Comparison of ENCODE assay signal across 12 mouse cellular contexts in genomic region chr4:140187404-140188145, GRCm38 (mm10). TPM values are rescaled to one million over a fixed set of nuclear protein-coding genes. Genes with fewer than 3 reads are reported as not detected.
A peak's percentile ranks its signal among the peaks of the same experiment; 100 is the strongest.
DNase-seq lines count a peak whose midpoint lies in the region; ATAC-seq and TF ChIP-seq lines count a peak whose summit lies in the region.
"Had no signal": no experiment of that assay in that cellular context is flagged by ENCODE, and none has a peak within 500 bp of the region (broad histone marks: within the 10 kb centered on the region; RNA-seq: fewer than 3 reads in every experiment).

No protein-coding gene starts in this region.

- no peaks in the 10 kb centered on the region for H3K9me3 ChIP-seq in embryonic facial prominence, embryonic 10.5 days
- no peaks in the 10 kb centered on the region for H3K9me3 ChIP-seq in hindbrain, embryonic 13.5 days
- H3K9me3 ChIP-seq in midbrain, embryonic 14.5 days (ENCODE audit: control insufficient read depth, low read length), result no peaks in the 10 kb centered on the region

- TF ChIP-seq POLR2A in cerebellum, adult 2 months (IDR thresholded peaks at IDR 0.05; ENCODE audit: borderline replicate concordance, insufficient read depth, low read length), result no peak

- no peak overlapping the region for H3K4me2 ChIP-seq in hindbrain, embryonic 13.5 days
- H3K4me2 ChIP-seq in midbrain, embryonic 14.5 days (ENCODE audit: low read length), result no peak overlapping the region

- no peaks in the 10 kb centered on the region for H3K27me3 ChIP-seq in cerebellum, adult 2 months (ENCODE audit: control insufficient read depth, insufficient read depth, low read length)
- H3K27me3 ChIP-seq in embryonic facial prominence, embryonic 10.5 days (replicated peaks; ENCODE audit: low read depth, poor library complexity, severe bottlenecking), result no peaks in the 10 kb centered on the region; the same call in 1 of the 2 replicates
- H3K27me3 ChIP-seq in hindbrain, embryonic 13.5 days, result no peaks in the 10 kb centered on the region
- H3K27me3 ChIP-seq in midbrain, embryonic 14.5 days (ENCODE audit: control insufficient read depth, insufficient read depth, low read length), result no peaks in the 10 kb centered on the region

- TF ChIP-seq CTCF in cerebellum, adult 2 months (IDR thresholded peaks at IDR 0.05; ENCODE audit: borderline replicate concordance, insufficient read depth, low read depth, low read length), result no peak

- H3K27ac ChIP-seq in cerebellum, adult 2 months (ENCODE audit: insufficient read depth, low read length), result peak overlapping the region; percentile 51
- H3K27ac ChIP-seq in embryonic facial prominence, embryonic 10.5 days (replicated peaks), result peak overlapping the region; percentile 61
- peak overlapping the region; percentile 80 for H3K27ac ChIP-seq in hindbrain, embryonic 13.5 days
- peak overlapping the region; percentile 63 for H3K27ac ChIP-seq in midbrain, embryonic 14.5 days (replicated peaks; ENCODE audit: low read depth, low read length)
- H3K27ac ChIP-seq: stomach, postnatal 0 days had no signal

- H3K4me1 ChIP-seq in cerebellum, adult 2 months (ENCODE audit: control insufficient read depth, insufficient read depth, low read length), result peaks cover 74% of the 10 kb centered on the region
- H3K4me1 ChIP-seq in embryonic facial prominence, embryonic 10.5 days, result peaks cover 14% of the 10 kb centered on the region; the same call in 1 of the 2 replicates
- H3K4me1 ChIP-seq in hindbrain, embryonic 13.5 days (replicated peaks), result peaks cover 46% of the 10 kb centered on the region
- H3K4me1 ChIP-seq in midbrain, embryonic 14.5 days (ENCODE audit: control insufficient read depth, insufficient read depth, low read length), result peaks cover 30% of the 10 kb centered on the region

- H3K9ac ChIP-seq in hindbrain, embryonic 13.5 days, result 0 out of 2 replicates have a peak overlapping the region, but pooled peaks have one; percentile 29
- H3K9ac ChIP-seq in midbrain, embryonic 14.5 days (replicated peaks; ENCODE audit: low read length), result peak overlapping the region; percentile 4; the same call in 1 of the 2 replicates

- ATAC-seq in hindbrain, embryonic 13.5 days (ENCODE audit: low FRiP score), result 0 out of 2 replicates have a peak, but pooled peaks have one; percentile 29
- ATAC-seq in midbrain, embryonic 14.5 days (ENCODE audit: low FRiP score, low TSS enrichment), result peak; percentile 53
- no peak for ATAC-seq in CD4-positive, CD25-positive, alpha-beta regulatory T cell, adult 4 months
- ATAC-seq: lung, postnatal 0 days had no signal

- H3K36me3 ChIP-seq in embryonic facial prominence, embryonic 10.5 days (replicated peaks), result no peaks in the 10 kb centered on the region
- H3K36me3 ChIP-seq in hindbrain, embryonic 13.5 days, result no peaks in the 10 kb centered on the region
- no peaks in the 10 kb centered on the region for H3K36me3 ChIP-seq in midbrain, embryonic 14.5 days (ENCODE audit: control insufficient read depth, insufficient read depth, low read length)

- DNase-seq in cerebellum, adult 2 months, result peak; percentile 57 to 62
- DNase-seq in embryonic facial prominence, embryonic 10.5 days (ENCODE audit: low spot score), result no peak
- DNase-seq in midbrain, embryonic 14.5 days, result peak; percentile 57
- DNase-seq in kidney, postnatal 36 days, result no peak
- DNase-seq in spleen, adult 18-20 months, result no peak
- DNase-seq: kidney, adult 9 months; right cerebral cortex, postnatal 25 days had no signal

- 30% methylated on average over 8 of the region's 8 CpGs for WGBS in cerebellum, adult 2 months
- 68% methylated on average over 8 of the region's 8 CpGs for WGBS in embryonic facial prominence, embryonic 10.5 days
- 46% methylated on average over 8 of the region's 8 CpGs for whole genome bisulfite sequencing in hindbrain, embryonic 13.5 days
- WGBS in midbrain, embryonic 14.5 days, result 46% methylated on average over 8 of the region's 8 CpGs

- H3K4me3 ChIP-seq in cerebellum, adult 2 months (replicated peaks; ENCODE audit: insufficient read depth, low read depth, low read length), result no peak overlapping the region
- H3K4me3 ChIP-seq in embryonic facial prominence, embryonic 10.5 days, result no peak overlapping the region
- no peak overlapping the region for H3K4me3 ChIP-seq in hindbrain, embryonic 13.5 days
- H3K4me3 ChIP-seq in midbrain, embryonic 14.5 days (replicated peaks; ENCODE audit: low read depth, low read length), result no peak overlapping the region
- H3K4me3 ChIP-seq: myocyte had no signal

RNA-seq across cellular contexts. Expression of gene Igsf21, which starts 59.0 kb away (rescaled TPM):
- 55.2 and 63.4 TPM in 2 replicates for polyA plus RNA-seq in cerebellum, adult 2 months (2012; rRNA removed)
- 2.0 and 2.2 TPM in 2 replicates for polyA plus RNA-seq in embryonic facial prominence, embryonic 10.5 days (2016; fragmentation: Nextera tagmentation; extraction: Ambion mirVana)
- 45.4 and 46.4 TPM in 2 replicates for polyA plus RNA-seq in hindbrain, embryonic 13.5 days (2015; fragmentation: Nextera tagmentation; extraction: Ambion mirVana)
- 64.9 and 77.6 TPM in 2 replicates for polyA plus RNA-seq in midbrain, embryonic 14.5 days (2014; fragmentation: Nextera tagmentation; extraction: Ambion mirVana)
- polyA plus RNA-seq in CD4-positive, CD25-positive, alpha-beta regulatory T cell, adult 4 months (2017; shearing (Covaris generic)), result not detected
- polyA plus RNA-seq: myocyte had no signal

Comparison
In these comparisons a context has a peak if more than half of its experiments do, and no peak if none do; other contexts are left out.
1. DNase-seq: peak in cerebellum, adult 2 months (2 of 2) and midbrain, embryonic 14.5 days (single experiment); none in embryonic facial prominence, embryonic 10.5 days (single experiment), kidney, postnatal 36 days (0 of 2) and spleen, adult 18-20 months (0 of 2).
2. RNA of gene Igsf21, which starts 59.0 kb away (polyA plus RNA-seq): 64.9 to 77.6 TPM in midbrain, embryonic 14.5 days, 55.2 to 63.4 TPM in cerebellum, adult 2 months and 45.4 to 46.4 TPM in hindbrain, embryonic 13.5 days; 2.0 to 2.2 TPM in embryonic facial prominence, embryonic 10.5 days and not detected in CD4-positive, CD25-positive, alpha-beta regulatory T cell, adult 4 months; every median in the first group is over 10 times any median in the second.
3. Peak in every context shown above with its lines, with median percentiles within 50 percentile points of each other: H3K27ac ChIP-seq.